Mouse (Mus musculus) urinary bladder, adult 18-20 months (tissue): ENCODE results near the gene Pikfyve.

ENCODE experiments used
- DNase-seq, 2 experiments: peaks; one replicate each; pipeline ENCODE4 v3.0.0; 2022; ENCODE audit warnings: low spot score in 2 of 2, mixed read lengths in 2 of 2

Pikfyve gene

GRCm38 (mm10) chr1:65314054-65315021 is 127.9 kb downstream of the Pikfyve start:
- no peak for DNase-seq

GRCm38 (mm10) chr1:65315022-65315407 is 128.5 kb downstream of the Pikfyve start:
- DNase-seq: no peak
